In the genomic region with DNA sequence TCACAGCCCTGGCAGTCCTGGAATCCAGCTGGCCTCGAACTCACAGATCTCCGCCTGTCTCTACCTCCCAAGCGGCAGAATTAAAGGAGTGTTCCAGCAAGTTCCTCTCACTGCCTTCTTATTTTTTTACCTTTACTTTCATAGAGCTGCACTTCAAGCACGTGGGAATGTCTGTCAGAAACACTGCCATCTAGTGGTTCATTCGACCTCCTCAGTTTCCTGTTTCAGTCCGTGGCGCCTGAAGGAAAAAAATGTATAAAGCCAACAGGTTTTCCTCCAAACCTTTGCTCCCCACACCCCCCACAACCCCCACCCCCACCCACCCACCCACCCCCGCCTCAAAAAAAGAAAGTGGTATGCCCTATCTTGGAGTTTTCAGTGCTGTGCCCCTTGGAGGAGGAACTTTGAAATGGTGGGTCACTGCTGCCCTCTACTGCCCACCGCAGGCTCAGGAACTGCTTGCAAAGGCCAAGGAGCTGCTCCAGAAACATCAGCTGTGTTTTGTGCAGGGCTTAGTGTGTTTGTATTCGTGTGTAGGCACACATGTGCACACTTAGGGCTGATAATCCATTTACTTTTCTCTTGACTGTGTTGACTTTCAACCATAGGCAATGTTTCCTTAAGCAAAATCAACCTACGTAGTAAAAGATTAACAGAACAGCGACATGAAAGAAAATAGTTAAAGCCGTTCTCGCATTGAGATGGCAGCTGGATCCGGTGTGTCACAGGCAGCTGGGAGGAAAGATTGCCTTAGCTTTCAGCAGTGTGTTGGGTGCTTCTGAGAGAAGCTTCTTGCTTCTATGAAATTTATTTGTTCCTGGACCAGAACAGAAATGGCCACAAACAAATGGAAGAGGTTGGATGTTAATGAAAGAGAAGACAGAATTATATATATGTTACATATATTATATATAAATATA, we compare ENCODE assay signal across 8 mouse cellular contexts. TPM values are rescaled to one million over a fixed set of nuclear protein-coding genes. Genes with fewer than 3 reads are reported as not detected.
DNase-seq lines count a peak whose midpoint lies in the region; ATAC-seq lines count a peak whose summit lies in the region.

No protein-coding gene starts in this region.

- H3K9me3 ChIP-seq in hindbrain, embryonic 13.5 days: no peaks in the 10 kb centered on the region

- H3K27me3 ChIP-seq in hindbrain, embryonic 13.5 days: no peaks in the 10 kb centered on the region

- H3K4me2 ChIP-seq in hindbrain, embryonic 13.5 days: peak overlapping the region; percentile 31

- H3K4me3 ChIP-seq in hindbrain, embryonic 13.5 days: no peak overlapping the region

- no peaks in the 10 kb centered on the region for H3K4me1 ChIP-seq in hindbrain, embryonic 13.5 days (replicated peaks)

- peak; percentile 88 for DNase-seq in NIH3T3 (ENCODE audit: low read depth)
- DNase-seq in cerebellum, postnatal 14 days: peak; percentile 77 to 83
- DNase-seq in frontal cortex, postnatal 14 days (ENCODE audit: low spot score in 2 of 2): peak; percentile 48 to 69
- DNase-seq in layer of hippocampus, postnatal 14 days (ENCODE audit: low spot score in 2 of 2): peak; percentile 61 to 79
- DNase-seq in lung, postnatal 10 days: peak; percentile 92
- peak; percentile 20 for DNase-seq in retina, adult 2 months (ENCODE audit: low read depth, low spot score)
- DNase-seq in thymus, postnatal 25 days: peak; percentile 79

- ATAC-seq in hindbrain, embryonic 13.5 days (ENCODE audit: low FRiP score): peak; percentile 93

- no peak overlapping the region for H3K9ac ChIP-seq in hindbrain, embryonic 13.5 days

- H3K36me3 ChIP-seq in hindbrain, embryonic 13.5 days: no peaks in the 10 kb centered on the region

- no peak overlapping the region for H3K27ac ChIP-seq in hindbrain, embryonic 13.5 days

- 27% methylated on average over 15 of the region's 15 CpGs for WGBS in hindbrain, embryonic 13.5 days

RNA-seq across cellular contexts. Expression of a gene that starts 35.8 kb away (rescaled TPM):
- polyA plus RNA-seq in hindbrain, embryonic 13.5 days (2015; fragmentation: Nextera tagmentation; extraction: Ambion mirVana): 70.6 and 73.0 TPM in 2 replicates
- 1 to 10 TPM; 6.9 to 8.6 TPM for total RNA-seq in layer of hippocampus, postnatal 14 days (2021)

Comparison
In these comparisons a context has a peak if more than half of its experiments do, and no peak if none do; other contexts are left out.
1. DNase-seq: peak in every context shown above with its lines; median percentile 92 in lung, postnatal 10 days; 88 in NIH3T3; 80 in cerebellum, postnatal 14 days; 79 in thymus, postnatal 25 days; 70 in layer of hippocampus, postnatal 14 days; 58 in frontal cortex, postnatal 14 days; 20 in retina, adult 2 months.